Mouse (Mus musculus) left cerebral cortex, adult 18-20 months (tissue): ENCODE measurements around the gene Arcn1. TPM values are rescaled to one million over a fixed set of nuclear protein-coding genes. Genes with fewer than 3 reads are reported as not detected.

Experiments
- DNase-seq, 2 experiments: peaks; one replicate each; pipeline ENCODE4 v3.0.0; 2021 to 2022; ENCODE audit warnings: low spot score in 2 of 2, mixed read lengths in 1 of 2
- total RNA-seq, 2 experiments: library from RNA; stranded (reverse); gene quantifications; 2 replicates each; pipeline ENCODE4 v1.2.3; 2021

Gene Arcn1
- total RNA-seq, 2 experiments from 2014 or later: 90.0 to 95.3 TPM

DNA sequence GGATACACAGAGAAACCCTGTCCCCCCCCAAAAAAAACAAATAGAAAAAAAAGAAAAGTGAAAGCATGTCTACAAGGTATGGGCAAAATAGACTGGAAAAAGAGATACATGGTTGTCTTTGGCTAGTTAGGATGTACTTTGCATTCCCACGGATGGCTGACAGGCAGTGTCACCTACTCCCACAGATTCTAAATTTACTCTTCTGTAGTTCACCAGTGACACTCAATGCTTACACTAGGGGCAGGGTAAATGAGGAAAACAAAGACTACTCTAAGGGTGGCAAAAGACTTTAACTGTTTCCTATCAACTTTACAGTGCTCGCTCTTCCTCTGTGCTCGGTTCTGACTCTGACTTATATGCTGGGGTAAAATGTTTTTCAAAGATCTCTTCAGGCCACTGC is 21.0 kb downstream of the Arcn1 start:
- DNase-seq: no peak

DNA sequence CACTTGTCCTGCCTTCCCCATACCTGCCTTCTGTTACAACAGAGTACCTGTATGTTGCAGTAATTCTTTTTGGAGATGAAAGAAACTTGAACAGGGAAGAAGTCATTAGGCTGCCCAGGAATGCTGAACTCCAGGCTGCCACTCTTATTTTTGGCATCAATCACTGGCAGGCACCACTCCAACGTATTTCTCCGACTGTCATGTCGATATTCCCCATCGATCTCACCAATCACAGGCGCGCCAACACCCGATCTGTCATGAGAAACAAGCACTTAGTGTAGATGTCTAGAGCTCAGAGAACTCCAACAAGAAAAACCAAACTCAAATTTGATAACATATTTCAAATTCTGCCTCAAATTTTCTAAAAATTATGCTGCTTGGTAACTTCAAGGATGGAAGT is 22.3 kb downstream of the Arcn1 start:
- no peak for DNase-seq

DNA sequence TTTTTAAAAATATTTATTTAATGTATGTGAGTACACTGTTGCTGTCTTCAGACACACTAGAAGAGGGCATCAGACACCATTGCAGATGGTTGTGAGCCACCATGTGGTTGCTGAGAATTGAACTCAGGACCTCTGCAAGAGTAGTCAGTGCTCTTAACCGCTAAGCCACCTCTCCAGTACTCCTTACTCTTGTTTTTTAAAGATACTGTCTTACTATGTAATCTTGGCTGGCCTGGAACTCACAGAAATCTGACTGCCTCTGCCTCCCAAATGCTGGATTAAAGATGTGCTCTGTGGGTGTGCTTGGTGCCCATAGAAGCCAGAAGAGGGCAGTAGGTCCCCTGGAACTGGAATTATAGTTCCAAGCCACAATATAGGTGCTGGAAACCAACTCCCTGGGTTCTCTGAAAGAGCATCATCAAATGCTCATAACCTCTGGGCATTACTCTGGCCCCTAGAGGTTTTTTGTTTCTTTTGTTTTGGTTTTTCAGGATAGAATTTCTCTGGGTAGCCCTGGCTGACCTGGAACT is 26.9 kb downstream of the Arcn1 start:
- no peak for DNase-seq

DNA sequence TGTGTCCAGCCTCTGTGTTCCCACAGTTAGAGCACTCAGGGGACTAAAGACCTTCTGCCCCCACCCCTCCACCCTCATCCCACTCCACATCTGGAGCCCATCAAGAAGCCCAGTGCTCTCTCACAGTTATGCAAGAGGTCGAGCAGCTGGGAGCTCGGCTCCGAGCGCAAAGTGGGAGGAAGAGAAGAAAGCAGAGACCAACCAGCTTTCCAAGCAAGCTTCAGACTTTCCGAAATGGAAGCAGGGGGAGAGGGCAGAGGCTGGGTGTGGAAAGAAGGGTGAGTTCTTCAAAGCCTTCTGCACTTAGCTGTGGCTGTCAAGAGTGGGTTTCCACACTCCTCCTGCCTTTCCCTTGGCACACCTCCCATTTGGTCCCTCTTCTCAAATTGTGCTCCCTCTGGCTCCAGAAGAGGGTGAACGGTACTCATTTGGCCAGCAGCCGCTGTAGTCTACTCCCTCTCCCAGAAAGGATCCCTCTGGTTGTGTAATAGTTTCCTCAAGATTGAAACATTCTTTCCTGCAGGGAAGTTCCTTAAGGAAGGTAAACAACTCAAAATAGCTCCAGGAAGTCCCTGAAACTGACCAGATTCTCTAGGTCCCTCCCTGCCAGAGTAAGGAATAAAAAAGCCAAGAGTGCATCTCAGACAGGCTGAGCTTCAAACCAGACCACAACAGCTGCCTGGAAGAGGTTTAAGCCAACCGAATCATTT is 30.2 kb downstream of the Arcn1 start:
- no peak for DNase-seq

DNA sequence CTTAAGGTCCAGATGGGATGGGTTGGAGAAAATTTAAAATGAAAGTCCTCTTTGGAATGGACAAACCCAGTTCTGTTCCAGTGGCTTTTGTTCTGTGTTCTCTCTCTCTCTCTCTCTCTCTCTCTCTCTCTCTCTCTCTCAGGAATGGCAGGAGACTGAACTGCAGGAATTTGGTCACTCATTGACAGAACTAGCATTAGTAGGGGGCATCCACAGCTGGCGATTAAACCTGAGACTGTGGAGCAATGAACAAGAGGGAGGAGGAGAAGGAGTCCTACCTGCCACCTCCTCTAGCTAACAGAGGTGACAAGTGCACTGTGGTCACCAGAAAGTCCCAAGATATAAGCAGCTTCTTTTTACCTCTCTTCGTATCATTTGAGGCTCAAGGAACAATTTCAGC is 31.3 kb downstream of the Arcn1 start:
- no peak for DNase-seq

DNA sequence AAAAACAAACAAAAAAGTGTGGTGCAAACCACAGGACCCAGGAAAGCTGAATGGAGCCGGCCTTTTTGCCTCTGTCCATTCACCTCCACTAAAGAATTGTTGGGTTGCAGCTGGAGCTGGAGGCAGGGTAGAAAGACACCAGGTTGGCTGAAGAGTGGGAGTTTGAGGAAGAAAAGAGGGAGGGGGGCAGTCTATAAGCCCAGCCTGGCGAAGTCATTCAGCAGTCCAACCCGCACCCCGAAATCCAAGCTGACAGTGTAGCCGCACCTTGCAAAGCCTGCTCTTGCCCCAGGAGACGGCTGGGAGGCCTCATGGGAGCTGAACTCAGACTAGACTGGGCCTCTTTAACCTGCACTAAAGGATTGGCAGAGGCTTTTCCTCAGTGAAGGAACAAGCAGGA is 31.8 kb downstream of the Arcn1 start:
- DNase-seq: no peak

DNA sequence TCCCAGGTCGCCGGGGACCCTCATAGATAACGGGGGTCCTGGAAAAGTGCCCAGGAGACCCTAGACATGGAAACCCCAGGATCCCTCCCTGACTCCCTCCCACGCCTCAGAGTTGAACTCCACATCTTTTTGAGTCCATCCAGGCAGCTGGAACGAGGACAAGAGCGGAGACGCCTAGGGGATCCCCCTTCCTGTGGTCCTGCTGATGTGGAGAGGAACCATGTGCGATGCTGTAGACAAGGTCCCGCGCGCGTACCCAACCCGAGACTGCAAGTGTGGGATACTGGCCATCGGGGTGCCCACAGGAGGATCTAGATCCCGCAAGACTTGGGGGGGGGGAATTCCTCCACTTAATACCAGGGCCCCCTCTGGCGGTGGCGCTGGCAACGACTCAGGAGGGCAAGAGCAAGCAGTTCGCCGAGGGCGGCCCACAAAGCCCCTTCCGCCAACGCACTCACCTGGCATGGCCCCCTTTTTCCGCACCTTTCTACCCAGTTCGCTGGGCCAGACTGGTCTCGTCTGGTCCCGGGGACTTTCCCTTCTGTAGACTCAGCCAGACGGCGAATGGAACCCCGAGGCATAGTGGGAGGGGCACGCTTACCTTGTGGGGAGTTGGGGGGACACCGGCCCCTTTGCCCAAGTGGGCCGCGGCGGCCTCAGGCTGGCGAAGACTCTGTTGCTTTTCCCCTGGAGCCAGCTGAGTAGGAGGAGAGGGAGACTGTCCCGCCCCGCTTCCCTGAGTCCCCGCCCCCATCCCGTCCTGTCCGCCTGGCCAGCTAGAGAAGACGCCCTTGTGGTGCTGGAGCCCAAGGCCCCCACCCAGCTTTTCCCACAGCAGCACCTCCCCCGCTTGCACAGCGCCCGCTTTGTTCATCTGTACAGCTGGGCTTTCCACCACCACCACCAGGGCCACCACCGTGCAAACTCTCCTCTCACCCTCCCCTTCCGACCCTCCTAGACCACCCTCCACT is 32.8 kb downstream of the Arcn1 start, which contains the start of gene Phldb1:
Gene Phldb1 (minus strand): TSS at position 675 of the 971 bp plus-strand sequence.
- peak; percentile 48 to 49 for DNase-seq

DNA sequence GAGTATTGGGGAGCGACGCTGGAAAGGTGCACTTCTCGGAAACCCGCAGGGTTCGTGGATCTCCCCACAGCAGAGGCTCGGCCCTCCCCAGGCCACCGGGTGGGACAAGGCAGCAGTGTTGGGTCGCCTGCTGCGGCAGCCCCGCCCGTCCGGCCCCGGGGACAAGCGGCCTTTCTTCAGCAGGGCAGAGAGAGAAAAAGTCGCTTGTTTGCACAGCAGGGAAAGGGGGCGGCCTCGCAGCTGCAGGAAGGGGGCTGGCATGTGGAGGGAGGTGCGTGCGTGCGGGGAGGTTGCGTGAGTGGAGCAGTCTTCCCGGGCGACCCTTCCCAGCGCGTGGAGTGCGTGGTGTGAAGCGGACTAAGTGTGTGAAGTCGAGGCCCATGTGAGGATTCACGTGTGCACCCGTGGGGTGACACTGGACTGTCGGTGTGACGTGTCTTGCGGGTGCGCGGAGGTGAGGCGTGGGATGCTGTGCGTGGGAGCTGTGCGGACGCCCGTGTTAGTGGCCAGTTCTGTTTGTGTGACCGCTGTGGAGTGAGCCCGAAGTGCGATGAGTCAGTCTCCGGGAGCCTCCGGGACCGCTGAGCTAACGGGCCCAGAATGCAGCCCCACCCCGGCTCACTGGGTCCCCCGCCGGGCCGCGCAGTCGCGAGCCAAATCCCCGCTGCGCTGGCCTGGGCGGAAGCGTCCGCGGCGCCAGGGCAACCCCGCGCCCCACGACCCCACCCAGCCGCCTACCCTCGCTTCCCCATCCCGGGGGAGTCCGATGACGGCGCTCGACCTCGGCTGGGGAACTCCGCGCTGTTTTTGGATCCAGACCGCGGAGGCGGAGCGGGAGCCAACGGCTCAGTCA is 33.7 kb downstream of the Arcn1 start:
- DNase-seq: peak; percentile 47

DNA sequence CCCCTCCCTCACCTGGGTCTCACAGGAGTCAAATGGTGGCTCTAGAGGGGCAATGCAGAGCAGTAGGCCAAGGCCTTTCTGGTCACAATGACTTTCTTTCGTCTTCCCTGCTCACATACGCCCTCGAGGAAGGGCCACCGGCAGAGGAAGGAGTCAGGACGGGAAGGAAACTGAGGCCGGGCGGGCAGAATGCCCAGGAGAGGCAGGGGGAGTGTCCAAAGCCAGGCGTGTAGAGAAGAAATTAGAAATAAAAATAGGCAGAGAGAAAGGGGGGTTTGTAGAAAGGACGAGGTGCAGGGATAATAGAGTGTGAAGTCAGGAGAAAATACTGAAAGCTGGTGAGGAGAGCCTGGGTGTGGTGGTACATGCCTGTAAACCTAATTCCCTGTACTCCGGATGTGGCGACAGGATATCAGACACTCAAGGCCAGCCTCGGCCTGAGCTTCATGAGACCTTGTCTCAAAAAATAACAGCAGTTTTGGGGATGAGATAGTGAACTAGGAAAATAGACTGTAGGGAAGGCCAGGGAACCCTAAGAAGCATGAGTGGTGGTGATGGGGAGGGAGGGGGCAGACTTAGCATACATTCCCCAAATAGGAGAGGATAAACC is 34.6 kb downstream of the Arcn1 start:
- DNase-seq: no peak

DNA sequence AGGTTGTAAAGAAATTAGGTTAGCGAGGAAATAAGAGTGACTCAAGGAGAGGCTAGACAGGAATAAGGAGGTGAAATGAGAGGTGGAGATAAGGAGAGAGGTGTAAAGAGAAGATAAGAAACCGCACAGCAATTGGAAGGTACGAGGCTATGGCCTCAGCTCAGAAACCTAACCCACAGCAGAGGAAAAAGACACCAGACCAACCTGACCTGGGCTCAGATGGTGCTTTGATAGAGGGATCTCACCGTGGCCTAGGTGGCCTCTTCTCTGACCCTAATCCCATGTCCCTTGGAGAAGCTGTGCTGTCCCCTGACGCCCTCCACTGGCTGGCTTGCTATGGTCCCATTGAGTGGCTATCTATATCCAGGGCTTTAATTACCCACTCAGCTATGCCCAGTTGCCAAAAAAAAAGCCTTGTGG is 35.5 kb downstream of the Arcn1 start:
- no peak for DNase-seq

DNA sequence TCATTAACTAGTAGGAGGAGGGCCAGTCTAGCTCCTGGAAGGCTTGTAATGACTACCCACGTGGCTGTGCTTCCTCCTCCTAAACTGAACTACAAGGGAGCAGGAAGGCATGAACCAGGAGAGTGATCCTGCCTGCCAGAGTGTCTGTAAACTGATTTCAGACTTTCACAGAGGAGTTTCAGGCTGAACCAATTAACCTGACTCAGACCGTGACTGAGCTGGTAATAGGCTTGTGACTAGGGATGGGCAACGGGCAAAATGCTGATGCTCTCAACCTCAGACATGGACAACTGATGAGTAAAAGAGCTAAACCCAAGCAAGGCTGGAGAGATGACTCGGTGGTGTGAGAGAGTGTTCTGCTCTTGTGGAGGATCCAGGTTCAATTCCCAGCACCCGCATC is 40.2 kb downstream of the Arcn1 start:
- DNase-seq: no peak

DNA sequence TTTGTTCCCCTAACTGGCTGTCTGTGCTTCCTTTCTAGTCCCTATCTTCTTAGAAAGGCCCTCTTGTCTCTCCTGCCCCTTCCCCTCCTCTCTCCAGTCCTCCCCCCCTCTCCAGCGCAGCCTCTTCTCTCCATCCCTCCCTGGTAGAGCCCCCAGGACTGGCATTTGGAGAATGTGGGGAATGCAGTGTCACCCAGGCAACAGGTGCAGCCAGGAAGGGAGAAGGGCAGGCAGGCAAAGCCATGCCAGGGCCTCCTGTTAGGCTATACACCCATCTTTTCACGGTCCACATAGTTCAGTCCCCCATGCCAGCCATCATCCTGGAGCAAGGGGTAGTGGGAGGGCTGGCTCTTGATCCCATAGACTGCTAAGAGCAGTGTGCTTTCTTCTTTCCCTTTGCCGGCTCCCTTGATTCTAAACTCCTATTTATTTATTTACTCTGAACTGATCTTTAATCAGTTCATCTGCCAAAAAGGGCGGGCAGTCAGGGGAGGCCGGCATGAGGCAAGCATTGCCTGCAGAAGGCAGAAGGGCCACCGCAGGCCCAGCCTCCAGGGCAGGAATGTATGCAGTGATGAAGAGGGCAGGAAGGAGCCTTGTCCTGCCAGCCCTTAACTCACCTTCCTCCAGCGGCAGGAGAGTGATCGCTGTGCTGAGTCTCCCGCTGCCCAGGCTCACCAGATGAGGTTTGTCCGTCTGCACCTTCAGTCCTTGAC is 41.1 kb downstream of the Arcn1 start:
- DNase-seq: no peak

DNA sequence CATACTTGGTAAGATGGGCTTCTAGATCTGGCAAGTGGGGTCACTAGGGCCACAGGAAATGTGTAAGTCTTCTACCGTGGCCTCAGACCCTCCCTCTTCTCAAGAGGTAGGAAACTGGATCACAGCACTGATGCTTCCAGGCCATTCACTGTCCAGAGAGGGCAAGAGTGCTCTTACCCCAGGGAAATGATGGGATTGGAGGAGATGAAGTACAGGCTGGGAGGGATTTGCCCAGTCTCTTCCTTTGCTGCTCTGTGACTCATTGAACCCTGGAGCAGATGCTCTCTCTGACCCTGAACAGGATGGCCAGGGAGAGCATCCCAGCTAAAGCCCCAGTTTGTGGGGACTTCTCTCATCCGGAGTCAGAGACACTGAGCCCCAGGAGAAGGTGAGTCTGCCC is 43.0 kb downstream of the Arcn1 start:
- no peak for DNase-seq

DNA sequence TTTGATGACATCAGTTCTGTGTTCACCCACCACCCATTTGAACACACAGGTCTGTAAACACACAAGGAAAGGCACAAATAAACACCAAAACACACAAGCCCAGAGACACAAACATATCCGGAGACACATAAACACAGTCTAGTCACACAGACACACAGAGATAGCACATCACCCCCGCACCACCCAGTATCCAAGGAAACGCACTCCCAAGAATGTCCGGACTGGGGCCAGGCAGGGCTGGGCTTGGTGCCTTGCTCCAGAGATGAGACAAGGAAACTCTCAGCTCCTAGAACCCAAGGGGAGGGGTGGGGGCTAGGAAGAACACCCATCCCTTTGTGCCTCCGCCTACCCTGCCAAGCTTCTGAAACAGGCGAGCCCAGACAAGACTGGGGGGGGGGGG is 43.4 kb downstream of the Arcn1 start:
- peak in 1 of 2 experiments; percentile 56 for DNase-seq

DNA sequence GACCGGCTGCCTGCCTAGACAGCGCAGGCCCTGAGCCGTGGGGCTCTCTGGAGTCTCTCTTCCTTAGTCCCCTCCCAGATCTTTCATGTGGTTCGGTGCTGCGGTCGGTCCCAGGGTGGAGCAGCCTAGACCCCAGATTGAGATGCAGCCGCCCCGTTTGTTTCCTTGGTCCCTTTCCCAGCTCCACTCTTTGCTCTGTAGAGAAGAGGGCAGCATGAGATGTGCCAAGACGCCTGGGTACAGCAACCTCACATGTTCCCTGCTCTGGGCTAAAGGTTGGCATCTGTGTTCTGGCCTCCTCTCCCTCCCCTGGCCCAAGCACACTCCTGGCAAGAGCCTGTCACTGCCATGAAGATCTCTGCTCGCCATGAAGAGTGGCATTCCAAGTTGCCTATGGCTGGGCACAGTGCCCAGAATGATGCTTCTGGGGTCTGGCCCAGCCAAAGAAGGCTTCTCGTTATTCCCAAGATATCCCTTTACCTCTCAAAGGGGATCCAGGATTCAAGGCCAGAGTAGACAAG is 44.1 kb downstream of the Arcn1 start:
- no peak for DNase-seq

DNA sequence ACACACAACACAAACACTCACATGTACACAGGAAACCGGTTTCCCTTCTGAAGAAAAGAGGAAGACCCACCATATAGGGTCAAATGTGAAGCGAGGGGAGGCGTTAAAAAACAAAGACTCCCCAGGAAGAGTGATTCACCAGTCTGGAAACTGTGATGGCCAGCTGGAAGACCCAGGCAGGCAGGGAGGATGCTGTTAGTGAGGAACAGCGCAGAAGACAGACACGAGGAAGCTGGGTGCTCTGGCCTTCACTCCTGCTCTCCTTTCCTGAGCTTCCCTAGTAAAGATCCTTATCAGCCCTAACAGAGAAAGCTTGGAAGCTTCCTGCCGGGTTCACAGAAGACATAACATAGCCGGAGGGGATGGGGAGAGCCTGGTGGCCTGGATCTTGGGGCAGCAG is 44.6 kb downstream of the Arcn1 start:
- no peak for DNase-seq

DNA sequence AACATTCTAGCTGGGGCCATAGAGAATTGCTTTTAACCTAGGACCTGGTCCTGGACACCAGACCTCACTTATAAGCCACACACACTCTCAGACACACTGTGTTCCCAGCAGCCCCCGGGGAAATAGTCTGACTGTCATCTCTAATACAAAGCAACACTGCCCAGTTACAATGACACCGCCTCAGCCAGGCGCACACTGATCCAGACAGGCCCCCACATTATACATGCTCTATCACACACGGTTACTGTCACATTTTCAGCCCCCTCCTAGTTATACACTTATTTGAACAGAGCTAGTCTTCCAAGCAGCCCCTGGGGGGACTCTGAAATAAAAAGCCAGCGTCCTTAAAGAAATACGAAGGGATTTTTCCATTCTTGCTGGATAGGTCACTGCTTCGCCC is 45.1 kb downstream of the Arcn1 start:
- no peak for DNase-seq

DNA sequence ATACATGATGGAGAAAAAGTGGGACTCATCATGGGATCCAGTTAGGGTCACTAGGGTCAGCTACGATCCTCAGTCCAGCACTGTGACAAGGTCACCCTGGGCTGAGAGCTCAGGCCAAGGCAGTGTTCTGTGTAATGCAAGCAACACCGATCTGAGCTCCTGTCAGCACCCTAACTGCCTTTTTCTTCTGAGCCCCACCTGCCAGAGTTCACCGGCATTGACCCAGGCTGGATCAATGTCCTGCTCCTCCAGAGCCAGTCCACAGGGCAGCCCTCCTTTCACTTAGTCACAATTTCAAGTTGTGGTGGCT is 45.8 kb downstream of the Arcn1 start:
- DNase-seq: no peak

DNA sequence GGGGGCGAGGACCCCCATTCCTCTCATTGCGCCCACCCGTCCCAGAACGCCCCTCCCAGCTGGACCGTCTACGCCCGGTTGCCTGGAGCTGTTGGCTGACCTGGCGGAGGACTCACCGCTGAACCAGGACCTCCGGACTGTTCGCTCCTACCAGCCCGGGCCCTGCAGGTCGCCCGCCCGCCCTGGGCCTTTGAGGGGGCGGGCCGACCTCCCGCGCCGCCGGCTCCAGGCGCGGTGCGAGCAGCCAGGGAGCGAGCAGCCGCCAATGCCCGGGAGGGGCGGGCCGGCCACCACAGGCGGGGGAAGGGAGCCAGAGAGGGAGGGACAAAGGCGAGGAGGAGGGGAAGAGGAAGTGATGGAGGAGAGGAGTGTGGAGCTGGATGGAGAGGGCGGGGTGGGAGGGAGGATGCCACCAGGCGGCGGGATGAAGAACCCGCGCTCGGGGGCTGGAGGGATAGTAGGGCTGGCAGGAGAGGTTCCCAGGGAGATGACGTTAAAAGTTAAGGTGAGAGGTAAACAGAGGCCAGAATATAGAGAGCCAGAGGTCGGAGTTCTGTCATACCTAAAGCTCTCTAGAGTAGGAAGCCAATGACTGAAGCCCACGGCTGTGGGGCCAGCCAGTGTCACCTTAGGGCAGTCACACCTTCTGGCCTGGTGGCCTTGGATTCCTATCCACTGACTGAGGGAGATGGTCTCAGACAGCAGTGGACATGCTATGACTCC is 46.3 kb downstream of the Arcn1 start:
- DNase-seq: peak; percentile 83 to 87
